Mouse (Mus musculus): ENCODE data around the gene Dcaf7.

GRCm38 (mm10) chr11:106045256-106045655, 8.6 kb downstream of the Dcaf7 start:
- TF ChIP-seq CTCF (IDR thresholded peaks at IDR 0.05; ENCODE audit: borderline replicate concordance, extremely low read depth, insufficient read depth, insufficient read length): no peak
- no peak for TF ChIP-seq POLR2A (IDR thresholded peaks at IDR 0.05; ENCODE audit: borderline replicate concordance, extremely low read depth, insufficient read depth, insufficient read length, poor library complexity, severe bottlenecking)
